Mouse (Mus musculus) heart, postnatal 0 days (tissue): ENCODE results near the gene Nxpe3.

Experiments used
- CTCF ChIP-seq: IDR thresholded peaks from 2 replicates; pipeline ENCODE4 v1.5.1; 2016; ENCODE audit warnings: antibody characterized with exemption, control low read depth, low read depth
- EP300 ChIP-seq: IDR thresholded peaks from 2 replicates; pipeline ENCODE4 v1.6.1; 2016; ENCODE audit warnings: antibody characterized with exemption, low read depth

DNA sequence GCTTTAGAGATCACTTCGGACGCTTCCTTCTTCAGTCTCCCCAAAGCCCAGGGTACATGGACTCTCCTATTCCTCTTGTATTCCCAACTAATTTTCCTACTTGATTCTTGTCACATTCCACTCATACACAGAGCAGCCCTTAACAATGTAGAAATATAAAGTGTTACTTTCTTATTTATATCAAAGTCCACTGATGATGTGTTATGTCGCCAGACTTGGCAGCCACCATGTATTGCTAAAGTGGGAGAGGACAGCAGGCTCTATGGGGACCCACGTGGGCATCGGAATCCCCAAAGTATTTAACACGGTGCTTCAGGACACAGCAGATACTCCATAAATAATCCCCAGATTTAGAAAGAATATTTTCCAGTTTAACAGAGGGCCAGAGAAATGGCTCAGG is 80.4 kb downstream of the Nxpe3 start:
- TF ChIP-seq CTCF (no peak), EP300 (no peak)
